Mouse (Mus musculus) layer of hippocampus, postnatal 14 days (tissue): ENCODE measurements around the gene Crxos. TPM values are rescaled to one million over a fixed set of nuclear protein-coding genes. Genes with fewer than 3 reads are reported as not detected.
"Not testable (repeated sequence)": the region's sequence is repeated elsewhere in the genome, so short reads cannot be mapped to it uniquely, and the experiment has no call there.

Source experiments
- DNase-seq, 2 experiments: peaks; one replicate each; pipeline ENCODE4 v3.0.0; 2021 to 2022; ENCODE audit warnings: low spot score in 2 of 2, mixed read lengths in 1 of 2
- long read RNA-seq, 2 experiments: library from polyadenylated mRNA; stranded (forward); transcript quantifications; one replicate each; pipeline ENCODE4 v2.0.0; 2021
- total RNA-seq, 2 experiments: library from RNA; stranded (reverse); gene quantifications; 2 replicates each; pipeline ENCODE4 v1.2.3; 2021

The Crxos gene
- under 1 TPM in 1 of 2 experiments, not detected in 1; 0.16 TPM for total RNA-seq
- long read RNA-seq, experiment 1 = 0 reads
- long read RNA-seq, experiment 2, partial matches to known transcripts = 0 of 1 reads
- long read RNA-seq, experiment 2, other reads (novel, unspliced or antisense) = 1 of 1 reads

GRCm38 (mm10) chr7:15882317-15882716, at the start of gene Crxos:
Crxos (plus strand) TSS chr7:15882617.
- DNase-seq = no peak

GRCm38 (mm10) chr7:15839578-15839977, 42.8 kb upstream of the Crxos start, which contains the start of gene Obox6:
Obox6 (minus strand) TSS chr7:15839678.
- no peak for DNase-seq

GRCm38 (mm10) chr7:15859657-15860056, 22.8 kb upstream of the Crxos start:
- no peak for DNase-seq

GRCm38 (mm10) chr7:15864104-15864503, 18.3 kb upstream of the Crxos start:
- no peak for DNase-seq

- DNase-seq = no peak
These were observed 2.7 kb upstream of the Crxos start, which contains the start of gene Crx for GRCm38 (mm10) chr7:15879756-15880155. Crx (minus strand) TSS chr7:15879968.

- no peak for DNase-seq
These were observed 1.0 kb upstream of the Crxos start for GRCm38 (mm10) chr7:15881388-15881787.

- DNase-seq = no peak
These were observed 586 bp upstream of the Crxos start for GRCm38 (mm10) chr7:15881831-15882230.

GRCm38 (mm10) chr7:15884127-15884526, 1.7 kb downstream of the Crxos start:
- DNase-seq = no peak

- no peak for DNase-seq
These were observed 11.8 kb downstream of the Crxos start for GRCm38 (mm10) chr7:15894251-15894650.

GRCm38 (mm10) chr7:15901366-15902048, 19.1 kb downstream of the Crxos start:
- no peak for DNase-seq

GRCm38 (mm10) chr7:15905861-15906260, 23.4 kb downstream of the Crxos start:
- no peak for DNase-seq

GRCm38 (mm10) chr7:15906602-15907001, 24.2 kb downstream of the Crxos start:
- DNase-seq = no peak

- DNase-seq = no peak
These were observed 25.7 kb downstream of the Crxos start for GRCm38 (mm10) chr7:15907971-15908590.

GRCm38 (mm10) chr7:15910521-15910920, 28.1 kb downstream of the Crxos start:
- no peak for DNase-seq

- peak; percentile 59 to 71 for DNase-seq
These were observed 29.8 kb downstream of the Crxos start for GRCm38 (mm10) chr7:15912183-15912582.

- no peak for DNase-seq
These were observed 31.8 kb downstream of the Crxos start for GRCm38 (mm10) chr7:15914252-15914651.

- DNase-seq = no peak
These were observed 32.3 kb downstream of the Crxos start for GRCm38 (mm10) chr7:15914751-15915150.

GRCm38 (mm10) chr7:15915695-15916094, 33.3 kb downstream of the Crxos start:
- DNase-seq = not testable (repeated sequence)

GRCm38 (mm10) chr7:15916134-15916723, 33.8 kb downstream of the Crxos start:
- no peak for DNase-seq

GRCm38 (mm10) chr7:15916996-15917395, 34.6 kb downstream of the Crxos start:
- no peak for DNase-seq

GRCm38 (mm10) chr7:15918371-15918770, 36.0 kb downstream of the Crxos start:
- DNase-seq = no peak

- DNase-seq = no peak
These were observed 37.5 kb downstream of the Crxos start for GRCm38 (mm10) chr7:15919947-15920346.
